Mouse (Mus musculus) left cerebral cortex, adult 18-20 months (tissue): Measurements from ENCODE around the gene Fsd1. TPM values are rescaled to one million over a fixed set of nuclear protein-coding genes. Genes with fewer than 3 reads are reported as not detected.
A peak's percentile ranks its signal among the peaks of the same experiment; 100 is the strongest.

Experiments used
- DNase-seq, 2 experiments: peaks; one replicate each; pipeline ENCODE4 v3.0.0; 2021 to 2022; ENCODE audit warnings: low spot score in 2 of 2, mixed read lengths in 1 of 2
- total RNA-seq, 2 experiments: library from RNA; stranded (reverse); gene quantifications; 2 replicates each; pipeline ENCODE4 v1.2.3; 2021

Fsd1 gene
- total RNA-seq, 2 experiments from 2014 or later: 81.3 to 86.5 TPM

GRCm38 (mm10) chr17:56026881-56027280 lies 40.6 kb downstream of the Fsd1 start:
- DNase-seq: no peak

GRCm38 (mm10) chr17:56027801-56028441 lies 41.6 kb downstream of the Fsd1 start:
- peak in 1 of 2 experiments; percentile 2 for DNase-seq

GRCm38 (mm10) chr17:56030238-56030870 lies 44.0 kb downstream of the Fsd1 start:
- no peak for DNase-seq

- DNase-seq: no peak
Observed at GRCm38 (mm10) chr17:56030919-56031318, 44.6 kb downstream of the Fsd1 start.

GRCm38 (mm10) chr17:56031431-56031830 lies 45.1 kb downstream of the Fsd1 start:
- DNase-seq: no peak

- no peak for DNase-seq
Observed at GRCm38 (mm10) chr17:56032127-56032733, 45.9 kb downstream of the Fsd1 start.

- DNase-seq: no peak
Observed at GRCm38 (mm10) chr17:56032831-56033230, 46.5 kb downstream of the Fsd1 start.

GRCm38 (mm10) chr17:56034040-56034725 lies 47.9 kb downstream of the Fsd1 start:
- DNase-seq: no peak

GRCm38 (mm10) chr17:56034726-56035100 lies 48.4 kb downstream of the Fsd1 start:
- DNase-seq: no peak

- DNase-seq: no peak
Observed at GRCm38 (mm10) chr17:56035216-56035615, 48.9 kb downstream of the Fsd1 start.

- peak; percentile 99 to 100 for DNase-seq
Observed at GRCm38 (mm10) chr17:56036176-56036900, 50.0 kb downstream of the Fsd1 start, which contains the start of gene Sh3gl1. Gene Sh3gl1 (minus strand): TSS chr17:56036635.

- DNase-seq: no peak
Observed at GRCm38 (mm10) chr17:56036901-56037287, 50.6 kb downstream of the Fsd1 start.

GRCm38 (mm10) chr17:56038583-56039261 lies 52.4 kb downstream of the Fsd1 start:
- no peak for DNase-seq

- no peak for DNase-seq
Observed at GRCm38 (mm10) chr17:56039345-56039744, 53.0 kb downstream of the Fsd1 start.

- peak; percentile 96 to 98 for DNase-seq
Observed at GRCm38 (mm10) chr17:56040030-56040856, 53.9 kb downstream of the Fsd1 start, which contains the start of gene Chaf1a. Gene Chaf1a (plus strand): TSS chr17:56040439.

- no peak for DNase-seq
Observed at GRCm38 (mm10) chr17:56040857-56041163, 54.5 kb downstream of the Fsd1 start.
